Mouse (Mus musculus) liver, embryonic 16.5 days (tissue): ENCODE measurements around the gene Ppp1r13b. TPM values are rescaled to one million over a fixed set of nuclear protein-coding genes. Genes with fewer than 3 reads are reported as not detected.

Experiments used
- ATAC-seq: fragments of 200-750 bp; cut with Nextera tagmentation; 2 replicates; pipeline ENCODE4 v1.8.0; 2017; ENCODE audit warnings: low read depth, mild to moderate bottlenecking, moderate number of reproducible peaks, moderate library complexity
- H3K27ac ChIP-seq: fragments of 300-500 bp; sonication (generic); 2 replicates; pipeline ENCODE4 v1.5.1; 2014; ENCODE audit warnings: mild to moderate bottlenecking, low read length
- H3K27me3 ChIP-seq: fragments of 300-500 bp; sonication (generic); 2 replicates; pipeline ENCODE4 v1.6.1; 2014; ENCODE audit warnings: low read depth, low read length, mixed read lengths; ENCODE audit not compliant: control insufficient read depth, insufficient read depth
- H3K36me3 ChIP-seq: fragments of 300-500 bp; sonication (generic); 2 replicates; pipeline ENCODE4 v1.6.1; 2014; ENCODE audit warnings: mild to moderate bottlenecking; ENCODE audit not compliant: control insufficient read depth, insufficient read depth
- H3K4me1 ChIP-seq: fragments of 300-500 bp; sonication (generic); 2 replicates; pipeline ENCODE4 v1.6.1; 2014; ENCODE audit warnings: low read depth, low read length, mixed read lengths; ENCODE audit not compliant: control insufficient read depth
- H3K4me2 ChIP-seq: fragments of 300-500 bp; sonication (generic); 2 replicates; pipeline ENCODE4 v1.6.1; 2014; ENCODE audit warnings: low read depth, low read length, mixed read lengths
- H3K4me3 ChIP-seq: fragments of 300-500 bp; sonication (generic); 2 replicates; pipeline ENCODE4 v1.5.1; 2014; ENCODE audit warnings: low read depth, mild to moderate bottlenecking, low read length
- H3K9ac ChIP-seq: fragments of 300-500 bp; sonication (generic); 2 replicates; pipeline ENCODE4 v1.6.1; 2014; ENCODE audit warnings: low read depth, low read length
- H3K9me3 ChIP-seq: fragments of 300-500 bp; sonication (generic); replicated peaks from 2 replicates; pipeline ENCODE4 v1.6.1; 2016; ENCODE audit warnings: low read length; ENCODE audit not compliant: control insufficient read depth
- WGBS: fragments of 180-500 bp; shearing (Covaris S2); extraction: QIAGEN DNeasy Blood & Tissue Kit; methylation state at CpG from one replicate; pipeline ENCODE4 v1.1.7; 2014; ENCODE audit not compliant: insufficient replicate concordance; 5-methylcytosine and 5-hydroxymethylcytosine counted together
- polyA plus RNA-seq: library from polyadenylated mRNA; unstranded; fragments of >200 nt; fragmentation: Nextera tagmentation; extraction: Ambion mirVana; gene quantifications from 2 replicates; pipeline ENCODE4 v1.2.1, GENCODE M21; 2015

Ppp1r13b gene
- polyA plus RNA-seq, 1 experiment from 2014 or later = 1.9 TPM

DNA sequence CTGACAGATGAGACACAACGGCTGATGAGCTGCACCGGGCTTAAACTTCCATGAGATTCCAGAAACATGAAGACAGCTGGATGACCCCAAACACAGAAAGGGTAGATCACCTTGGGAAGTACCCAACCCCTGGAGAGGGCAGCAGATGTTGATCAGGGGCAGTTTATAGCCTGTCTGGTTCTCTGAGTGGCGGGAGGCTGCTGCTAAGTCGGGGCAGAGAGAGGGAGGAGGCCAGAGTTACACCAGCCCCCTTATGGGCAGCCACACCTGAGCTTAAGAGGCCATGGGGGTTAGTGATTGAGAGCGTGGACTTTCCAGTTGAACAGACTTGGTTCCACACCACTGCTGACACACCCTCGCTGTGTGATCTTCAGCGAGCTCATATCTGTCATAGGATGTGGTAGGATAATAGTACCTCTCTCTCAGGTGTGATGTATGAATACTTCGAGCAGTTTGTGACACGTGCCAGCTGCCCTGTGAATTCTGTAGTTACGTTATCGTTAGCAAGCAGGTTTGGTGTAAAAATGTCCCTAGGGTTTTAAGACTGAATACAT is 1.2 kb upstream of the Ppp1r13b start:
- peaks cover 22% of the 10 kb centered on the region for H3K4me1 ChIP-seq
- no peaks in the 10 kb centered on the region for H3K36me3 ChIP-seq
- H3K4me3 ChIP-seq = no peak overlapping the region
- no peaks in the 10 kb centered on the region for H3K9me3 ChIP-seq
- no peak overlapping the region for H3K27ac ChIP-seq
- H3K27me3 ChIP-seq = no peaks in the 10 kb centered on the region
- no peak for ATAC-seq
- H3K9ac ChIP-seq = no peak overlapping the region
- WGBS = 62% methylated on average over 11 of the region's 11 CpGs
- peak overlapping the region; percentile 98; the same call in 1 of the 2 replicates for H3K4me2 ChIP-seq

GRCm38 (mm10) chr12:111907421-111907891 is 454 bp downstream of the Ppp1r13b start:
- H3K36me3 ChIP-seq = no peaks in the 10 kb centered on the region
- peak; percentile 73 for ATAC-seq
- H3K4me1 ChIP-seq = peaks cover 22% of the 10 kb centered on the region
- peak overlapping the region; percentile 79 for H3K9ac ChIP-seq
- WGBS = under 1% methylated on average over 36 of the region's 63 CpGs
- no peaks in the 10 kb centered on the region for H3K27me3 ChIP-seq
- peak overlapping the region; percentile 79 for H3K4me3 ChIP-seq
- H3K27ac ChIP-seq = peak overlapping the region; percentile 92
- H3K9me3 ChIP-seq = no peaks in the 10 kb centered on the region
- peak overlapping the region; percentile 98 for H3K4me2 ChIP-seq

GRCm38 (mm10) chr12:111906309-111906875 is 1.5 kb downstream of the Ppp1r13b start:
- peak overlapping the region; percentile 98 for H3K4me2 ChIP-seq
- WGBS = 21% methylated on average over 5 of the region's 5 CpGs
- no peak overlapping the region for H3K9ac ChIP-seq

GRCm38 (mm10) chr12:111902488-111902887 is 5.4 kb downstream of the Ppp1r13b start:
- no peaks in the 10 kb centered on the region for H3K36me3 ChIP-seq
- no peak overlapping the region for H3K9ac ChIP-seq
- 55% methylated on average over 7 of the region's 7 CpGs for WGBS
- peaks cover 17% of the 10 kb centered on the region for H3K4me1 ChIP-seq
- ATAC-seq = no peak
- H3K4me2 ChIP-seq = no peak overlapping the region
- no peak overlapping the region for H3K4me3 ChIP-seq
- H3K27me3 ChIP-seq = no peaks in the 10 kb centered on the region
- no peak overlapping the region for H3K27ac ChIP-seq
- H3K9me3 ChIP-seq = no peaks in the 10 kb centered on the region

More at GRCm38 (mm10) chr12:111906309-111906875, 1.5 kb downstream of the Ppp1r13b start:
- H3K36me3 ChIP-seq = no peaks in the 10 kb centered on the region
- peak overlapping the region; percentile 79 for H3K4me3 ChIP-seq
- no peaks in the 10 kb centered on the region for H3K9me3 ChIP-seq
- ATAC-seq = no peak
- no peaks in the 10 kb centered on the region for H3K27me3 ChIP-seq
- peaks cover 22% of the 10 kb centered on the region for H3K4me1 ChIP-seq
- no peak overlapping the region for H3K27ac ChIP-seq

- Histone ChIP-seq H3K4me1 (peaks cover 18% of the 10 kb centered on the region), H3K27ac (no peak overlapping the region), H3K36me3 (no peaks in the 10 kb centered on the region), H3K27me3 (no peaks in the 10 kb centered on the region), H3K9me3 (no peaks in the 10 kb centered on the region), H3K9ac (no peak overlapping the region), H3K4me3 (no peak overlapping the region), H3K4me2 (no peak overlapping the region)
- no peak for ATAC-seq
- 36% methylated on average over 12 of the region's 12 CpGs for WGBS
Observed at GRCm38 (mm10) chr12:111901105-111901875, 6.6 kb downstream of the Ppp1r13b start.

DNA sequence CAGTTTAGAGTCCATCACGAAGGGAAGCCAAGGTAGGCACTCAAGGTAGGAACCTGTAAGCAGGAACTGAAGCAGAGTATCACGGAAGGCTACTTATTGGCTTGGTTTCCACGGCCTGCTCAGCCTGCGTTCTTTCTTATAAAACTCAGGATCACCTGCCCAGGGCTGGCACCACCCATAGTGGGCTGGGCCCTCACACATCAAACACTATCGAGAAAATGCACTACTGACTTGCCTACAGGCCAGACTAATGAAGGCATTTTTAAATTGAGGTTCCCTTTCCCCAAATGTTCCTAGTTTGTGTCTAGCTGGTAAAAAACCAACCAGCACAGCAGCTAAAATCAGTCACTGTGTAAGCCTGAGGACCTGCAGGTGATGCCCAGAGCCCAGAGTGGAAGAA is 8.3 kb downstream of the Ppp1r13b start:
- H3K4me3 ChIP-seq = no peak overlapping the region
- WGBS = 64% methylated on average over 5 of the region's 5 CpGs
- H3K36me3 ChIP-seq = no peaks in the 10 kb centered on the region
- no peak for ATAC-seq
- H3K9me3 ChIP-seq = no peaks in the 10 kb centered on the region
- H3K4me2 ChIP-seq = no peak overlapping the region
- no peaks in the 10 kb centered on the region for H3K27me3 ChIP-seq
- peaks cover 18% of the 10 kb centered on the region for H3K4me1 ChIP-seq
- no peak overlapping the region for H3K9ac ChIP-seq
- H3K27ac ChIP-seq = no peak overlapping the region

DNA sequence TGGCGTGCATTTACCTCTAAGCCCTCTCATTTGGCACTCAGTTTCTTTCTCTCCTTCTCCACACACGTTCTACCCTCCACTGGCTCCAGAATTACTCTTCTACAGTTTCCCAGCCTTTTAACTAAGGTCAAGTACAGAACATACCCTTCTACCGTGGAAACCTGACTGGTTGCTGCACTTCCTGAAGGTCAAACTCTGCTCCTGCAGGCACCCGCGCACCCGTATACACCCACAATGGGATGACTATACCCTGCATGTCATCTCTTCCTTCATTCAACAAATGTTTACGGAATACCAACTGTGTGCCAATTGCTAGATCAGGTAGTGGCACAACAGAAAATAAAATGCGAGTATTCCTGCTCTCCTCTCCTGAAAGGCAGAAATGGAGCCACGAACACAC is 9.2 kb downstream of the Ppp1r13b start:
- H3K4me1 ChIP-seq = peaks cover 18% of the 10 kb centered on the region
- no peak for ATAC-seq
- 64% methylated on average over 9 of the region's 9 CpGs for WGBS

GRCm38 (mm10) chr12:111896908-111897661 is 10.8 kb downstream of the Ppp1r13b start:
- Histone ChIP-seq H3K9ac (no peak overlapping the region), H3K4me3 (no peak overlapping the region), H3K4me1 (peaks cover 18% of the 10 kb centered on the region), H3K9me3 (no peaks in the 10 kb centered on the region), H3K27me3 (no peaks in the 10 kb centered on the region), H3K27ac (peak overlapping the region; percentile 57; the same call in 1 of the 2 replicates), H3K4me2 (0 out of 2 replicates have a peak overlapping the region, but pooled peaks have one; percentile 32), H3K36me3 (no peaks in the 10 kb centered on the region)
- WGBS = 6% methylated on average over 7 of the region's 7 CpGs
- ATAC-seq = peak; percentile 92

More for the DNA sequence above, 9.2 kb downstream of the Ppp1r13b start:
- Histone ChIP-seq H3K4me2 (no peak overlapping the region), H3K36me3 (no peaks in the 10 kb centered on the region), H3K27ac (no peak overlapping the region), H3K9me3 (no peaks in the 10 kb centered on the region), H3K4me3 (no peak overlapping the region), H3K9ac (no peak overlapping the region), H3K27me3 (no peaks in the 10 kb centered on the region)
